Mouse (Mus musculus) embryonic facial prominence, embryonic 14.5 days (tissue): ENCODE data around the gene Sox5. TPM values are rescaled to one million over a fixed set of nuclear protein-coding genes. Genes with fewer than 3 reads are reported as not detected.
A peak's percentile ranks its signal among the peaks of the same experiment; 100 is the strongest.

Source experiments
- ATAC-seq: fragments of 200-750 bp; cut with Nextera tagmentation; 2 replicates; pipeline ENCODE4 v1.8.0; 2017; ENCODE audit warnings: low read depth, moderate number of reproducible peaks, moderate TSS enrichment
- DNase-seq: peaks from one replicate; pipeline ENCODE4 v3.0.0-alpha.2; 2015; ENCODE audit warnings: low spot score
- H3K27ac ChIP-seq: fragments of 300-500 bp; sonication (generic); replicated peaks from 2 replicates; pipeline ENCODE4 v1.5.1; 2014; ENCODE audit warnings: low read depth, mild to moderate bottlenecking, low read length, moderate library complexity
- H3K27me3 ChIP-seq: fragments of 300-500 bp; sonication (generic); replicated peaks from 2 replicates; pipeline ENCODE4 v1.6.1; 2014; ENCODE audit warnings: low read length; ENCODE audit not compliant: control insufficient read depth, insufficient read depth
- H3K36me3 ChIP-seq: fragments of 300-500 bp; sonication (generic); 2 replicates; pipeline ENCODE4 v1.6.1; 2014; ENCODE audit warnings: low read length, mixed read lengths; ENCODE audit not compliant: control insufficient read depth, insufficient read depth
- H3K4me1 ChIP-seq: fragments of 300-500 bp; sonication (generic); 2 replicates; pipeline ENCODE4 v1.6.1; 2014; ENCODE audit warnings: antibody characterized with exemption, low read length; ENCODE audit not compliant: control insufficient read depth, insufficient read depth
- H3K4me2 ChIP-seq: fragments of 300-500 bp; sonication (generic); 2 replicates; pipeline ENCODE4 v1.6.1; 2014; ENCODE audit warnings: low read depth, mild to moderate bottlenecking, low read length, moderate library complexity, mixed read lengths
- H3K4me3 ChIP-seq: fragments of 300-500 bp; sonication (generic); 2 replicates; pipeline ENCODE4 v1.5.1; 2014; ENCODE audit warnings: low read depth, mild to moderate bottlenecking, low read length
- H3K9ac ChIP-seq: fragments of 300-500 bp; sonication (generic); 2 replicates; pipeline ENCODE4 v1.6.1; 2014; ENCODE audit warnings: low read depth, mild to moderate bottlenecking, low read length, moderate library complexity, mixed read lengths
- H3K9me3 ChIP-seq: fragments of 300-500 bp; sonication (generic); 2 replicates; pipeline ENCODE4 v1.6.1; 2016; ENCODE audit warnings: low read length; ENCODE audit not compliant: control insufficient read depth
- WGBS: fragments of 180-500 bp; shearing (Covaris S2); extraction: QIAGEN DNeasy Blood & Tissue Kit; methylation state at CpG from one replicate; pipeline ENCODE4 v1.1.7; 2014; 5-methylcytosine and 5-hydroxymethylcytosine counted together
- polyA plus RNA-seq: library from polyadenylated mRNA; unstranded; fragments of >200 nt; fragmentation: Nextera tagmentation; extraction: Ambion mirVana; gene quantifications from 2 replicates; pipeline ENCODE4 v1.2.1, GENCODE M21; 2014

The Sox5 gene
- polyA plus RNA-seq, 1 experiment from 2014 or later = 10.8 TPM

- no peak overlapping the region for H3K9ac ChIP-seq
Observed at GRCm38 (mm10) chr6:144088256-144088655, 693.5 kb downstream of the Sox5 start.

GRCm38 (mm10) chr6:144086096-144086810 lies 695.5 kb downstream of the Sox5 start:
- H3K27ac ChIP-seq = no peak overlapping the region
- H3K4me2 ChIP-seq = no peak overlapping the region
- H3K9me3 ChIP-seq = no peaks in the 10 kb centered on the region
- no peaks in the 10 kb centered on the region for H3K4me1 ChIP-seq
- ATAC-seq (no peak), DNase-seq (no peak)
- H3K4me3 ChIP-seq = no peak overlapping the region
- H3K27me3 ChIP-seq = no peaks in the 10 kb centered on the region
- no peak overlapping the region for H3K9ac ChIP-seq
- H3K36me3 ChIP-seq = no peaks in the 10 kb centered on the region
- 74% methylated on average over 1 of the region's 1 CpGs for WGBS

More at GRCm38 (mm10) chr6:144088256-144088655, 693.5 kb downstream of the Sox5 start:
- H3K27me3 ChIP-seq = no peaks in the 10 kb centered on the region
- H3K9me3 ChIP-seq = no peaks in the 10 kb centered on the region
- H3K4me1 ChIP-seq = no peaks in the 10 kb centered on the region
- no peak overlapping the region for H3K4me2 ChIP-seq
- no peaks in the 10 kb centered on the region for H3K36me3 ChIP-seq
- DNase-seq = no peak
- H3K4me3 ChIP-seq = no peak overlapping the region
- WGBS = 78% methylated on average over 3 of the region's 3 CpGs
- H3K27ac ChIP-seq = no peak overlapping the region
- ATAC-seq = no peak

- Histone ChIP-seq H3K4me3 (no peak overlapping the region), H3K27me3 (no peaks in the 10 kb centered on the region), H3K4me1 (no peaks in the 10 kb centered on the region), H3K27ac (no peak overlapping the region), H3K9ac (no peak overlapping the region), H3K36me3 (no peaks in the 10 kb centered on the region), H3K9me3 (no peaks in the 10 kb centered on the region), H3K4me2 (no peak overlapping the region)
- DNase-seq = no peak
- ATAC-seq = no peak
- whole genome bisulfite sequencing = 63% methylated on average over 9 of the region's 9 CpGs
Observed at GRCm38 (mm10) chr6:144082297-144082696, 699.5 kb downstream of the Sox5 start.

- no peaks in the 10 kb centered on the region for H3K27me3 ChIP-seq
- ATAC-seq (no peak), DNase-seq (no peak)
- H3K27ac ChIP-seq = no peak overlapping the region
- 91% methylated on average over 7 of the region's 7 CpGs for WGBS
- H3K4me2 ChIP-seq = no peak overlapping the region
- H3K4me3 ChIP-seq = no peak overlapping the region
- no peak overlapping the region for H3K9ac ChIP-seq
- peaks cover 5% of the 10 kb centered on the region; the same call in 1 of the 2 replicates for H3K4me1 ChIP-seq
- no peaks in the 10 kb centered on the region for H3K9me3 ChIP-seq
- H3K36me3 ChIP-seq = no peaks in the 10 kb centered on the region
Observed at GRCm38 (mm10) chr6:144077826-144078225, 704.0 kb downstream of the Sox5 start.

GRCm38 (mm10) chr6:144076376-144076775 lies 705.4 kb downstream of the Sox5 start:
- Histone ChIP-seq H3K4me3 (no peak overlapping the region), H3K27ac (no peak overlapping the region), H3K27me3 (no peaks in the 10 kb centered on the region), H3K4me2 (no peak overlapping the region), H3K9me3 (no peaks in the 10 kb centered on the region), H3K9ac (no peak overlapping the region), H3K36me3 (no peaks in the 10 kb centered on the region), H3K4me1 (peaks cover 5% of the 10 kb centered on the region; the same call in 1 of the 2 replicates)
- no peak for DNase-seq
- 91% methylated on average over 4 of the region's 4 CpGs for WGBS
- ATAC-seq = no peak

- Histone ChIP-seq H3K27me3 (no peaks in the 10 kb centered on the region), H3K9ac (no peak overlapping the region), H3K4me1 (peaks cover 5% of the 10 kb centered on the region; the same call in 1 of the 2 replicates), H3K9me3 (no peaks in the 10 kb centered on the region), H3K27ac (peak overlapping the region; percentile 46; the same call in 1 of the 2 replicates), H3K4me2 (peak overlapping the region; percentile 35; the same call in 1 of the 2 replicates), H3K36me3 (no peaks in the 10 kb centered on the region), H3K4me3 (no peak overlapping the region)
- DNase-seq (no peak), ATAC-seq (no peak)
- WGBS = 66% methylated on average over 12 of the region's 12 CpGs
Observed at GRCm38 (mm10) chr6:144075327-144075941, 706.3 kb downstream of the Sox5 start.

- H3K4me2 ChIP-seq = peak overlapping the region; percentile 35
- H3K27ac ChIP-seq = 0 out of 2 replicates have a peak overlapping the region, but pooled peaks have one; percentile 46
- H3K9ac ChIP-seq = no peak overlapping the region
- H3K4me3 ChIP-seq = no peak overlapping the region
- H3K27me3 ChIP-seq = no peaks in the 10 kb centered on the region
- peaks cover 5% of the 10 kb centered on the region; the same call in 1 of the 2 replicates for H3K4me1 ChIP-seq
- WGBS = 23% methylated on average over 9 of the region's 9 CpGs
- H3K36me3 ChIP-seq = no peaks in the 10 kb centered on the region
- no peaks in the 10 kb centered on the region for H3K9me3 ChIP-seq
- DNase-seq = peak; percentile 93
- peak; percentile 87 for ATAC-seq
Observed at GRCm38 (mm10) chr6:144074826-144075225, 707.0 kb downstream of the Sox5 start.

- Histone ChIP-seq H3K9ac (no peak overlapping the region), H3K27ac (no peak overlapping the region), H3K4me3 (no peak overlapping the region), H3K36me3 (no peaks in the 10 kb centered on the region), H3K27me3 (no peaks in the 10 kb centered on the region), H3K9me3 (no peaks in the 10 kb centered on the region), H3K4me1 (peaks cover 5% of the 10 kb centered on the region; the same call in 1 of the 2 replicates), H3K4me2 (no peak overlapping the region)
- 82% methylated on average over 5 of the region's 5 CpGs for WGBS
- ATAC-seq (no peak), DNase-seq (no peak)
Observed at GRCm38 (mm10) chr6:144070461-144070860, 711.3 kb downstream of the Sox5 start.
